Mouse (Mus musculus) layer of hippocampus, postnatal 10 days (tissue): ENCODE measurements at regions not wholly inside any gene's neighbourhood (a gene's known extent, or its start where the extent isn't known, plus 50 kb on each side); places are given as distances from the start of the nearest gene placed in this dataset.

Source experiments
- DNase-seq, 2 experiments: peaks; one replicate each; pipeline ENCODE4 v3.0.0; 2021; ENCODE audit warnings: low spot score in 2 of 2

GRCm38 (mm10) chr14:47990716-47991115, 129.9 kb upstream of the Peli2 start:
- DNase-seq, result no peak

GRCm38 (mm10) chr14:47991546-47991945, 129.1 kb upstream of the Peli2 start:
- no peak for DNase-seq

GRCm38 (mm10) chr14:47992091-47992490, 128.5 kb upstream of the Peli2 start:
- no peak for DNase-seq

GRCm38 (mm10) chr14:47992851-47993250, 127.8 kb upstream of the Peli2 start:
- DNase-seq, result no peak

DNA sequence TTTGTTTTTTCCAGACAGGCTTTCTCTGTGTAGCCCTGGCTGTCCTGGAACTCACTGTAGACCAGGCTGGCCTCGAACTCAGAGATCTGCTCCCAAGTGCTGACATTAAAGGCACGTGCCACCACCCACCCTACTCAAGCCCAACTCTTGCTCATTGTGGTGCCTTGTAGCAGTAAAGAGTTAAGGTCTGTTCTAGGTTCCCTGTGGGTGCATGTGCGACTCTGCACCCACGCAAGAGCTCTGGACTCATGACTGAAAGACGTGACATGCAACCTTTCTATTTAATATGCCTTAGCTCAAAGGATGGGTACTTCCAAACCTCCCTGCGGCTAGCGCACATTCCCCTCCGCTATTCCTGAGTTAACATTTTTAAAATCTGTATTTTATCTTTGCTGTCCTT, 121.7 kb upstream of the Peli2 start:
- no peak for DNase-seq

- DNase-seq, result no peak
These were observed 115.3 kb upstream of the Peli2 start for GRCm38 (mm10) chr14:48005092-48005928.

- DNase-seq, result no peak
These were observed 114.7 kb upstream of the Peli2 start for GRCm38 (mm10) chr14:48005929-48006309.

DNA sequence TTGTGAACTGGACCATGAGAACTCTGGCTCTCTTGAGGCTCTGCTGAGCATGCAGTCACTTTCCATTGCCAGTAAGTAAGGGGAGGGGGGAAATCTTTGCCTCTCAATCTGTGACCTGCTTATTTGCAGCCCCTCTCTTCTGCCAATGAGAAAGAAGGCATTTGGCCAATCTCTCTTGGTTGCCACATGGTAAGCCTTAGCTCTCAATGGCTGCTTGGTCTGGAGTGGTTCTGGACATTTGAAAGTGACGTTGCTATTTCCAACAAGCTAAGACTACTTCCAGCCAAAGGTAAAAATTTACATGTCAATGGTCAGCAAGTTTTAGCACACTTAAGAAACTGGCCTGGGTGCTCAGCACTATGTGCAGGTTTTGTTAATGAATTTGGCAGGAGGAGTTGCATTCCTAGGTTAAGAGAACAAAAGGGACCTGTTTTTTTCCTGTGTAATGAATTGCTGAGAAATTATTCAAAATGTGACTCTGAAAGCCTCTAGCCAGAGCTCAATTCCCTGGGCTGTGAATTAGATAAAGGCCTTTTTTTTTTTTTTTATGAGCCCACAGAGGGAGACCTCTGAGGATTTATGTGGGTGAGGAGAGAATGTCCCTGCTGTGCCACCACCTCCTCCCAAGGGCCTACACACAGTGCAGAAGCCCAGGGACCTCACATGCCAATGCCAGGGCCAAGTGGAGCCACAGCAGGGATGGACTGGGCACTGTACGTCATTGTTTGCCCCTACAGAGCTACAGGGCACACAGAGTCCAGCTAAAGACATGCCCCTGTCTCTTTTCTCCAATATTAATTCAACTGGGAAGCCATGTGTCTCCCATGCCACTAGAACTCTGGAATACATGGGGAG, 108.0 kb upstream of the Peli2 start:
- peak in 1 of 2 experiments; percentile 32 for DNase-seq

DNA sequence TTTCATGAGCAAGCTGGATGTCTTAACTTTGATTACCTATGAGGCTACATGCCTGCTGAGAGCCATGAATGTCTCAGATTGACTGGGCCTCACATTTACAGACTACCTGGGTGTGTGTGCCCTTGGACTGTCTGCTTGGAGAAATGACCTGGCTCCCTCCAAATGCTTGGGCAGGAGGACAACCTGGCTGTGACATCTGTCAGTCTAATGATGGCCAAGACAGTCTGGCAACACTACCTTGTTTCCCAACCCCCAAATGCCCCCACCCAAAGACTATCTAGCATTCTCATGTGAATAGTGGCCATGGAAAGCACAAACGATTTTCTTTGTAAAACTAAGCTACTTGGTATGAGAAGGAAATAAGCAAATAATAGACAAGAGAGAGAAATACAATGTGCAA, 107.2 kb upstream of the Peli2 start:
- no peak for DNase-seq

- no peak for DNase-seq
These were observed 105.8 kb upstream of the Peli2 start for GRCm38 (mm10) chr14:48014776-48015175.

GRCm38 (mm10) chr14:48017971-48018370, 102.7 kb upstream of the Peli2 start:
- no peak for DNase-seq

- DNase-seq, result no peak
These were observed 101.3 kb upstream of the Peli2 start for GRCm38 (mm10) chr14:48019331-48019730.

GRCm38 (mm10) chr14:48022271-48022670, 98.4 kb upstream of the Peli2 start:
- no peak for DNase-seq

DNA sequence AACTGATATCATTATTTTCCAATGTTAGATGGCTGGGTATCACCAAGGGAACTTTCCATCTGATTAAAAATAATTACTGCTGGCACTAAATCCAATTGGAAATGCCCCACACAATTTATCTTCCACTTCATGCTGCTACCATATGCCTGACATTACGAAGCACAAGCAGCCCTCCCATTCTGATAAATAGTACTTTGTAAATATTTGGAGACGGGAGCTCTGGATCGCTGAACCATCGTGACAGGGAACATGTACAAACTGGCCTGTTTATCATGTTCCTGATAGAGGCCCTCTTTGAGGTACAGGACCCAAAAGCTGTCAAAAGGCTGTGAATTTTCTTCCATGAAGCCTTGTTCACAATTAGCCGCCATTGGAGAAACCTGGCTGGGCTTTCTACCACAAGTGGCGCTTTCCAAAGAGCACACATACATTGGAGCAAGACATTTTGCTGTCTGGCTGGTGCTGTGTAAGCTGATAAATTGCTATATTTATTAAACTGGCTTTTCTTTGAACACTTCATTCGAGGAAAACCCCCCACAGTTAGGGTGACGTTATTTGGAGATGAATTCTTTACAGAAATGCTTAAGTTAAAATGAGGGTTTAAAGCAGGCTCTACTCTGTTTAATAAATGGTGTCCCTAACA, 96.5 kb upstream of the Peli2 start:
- DNase-seq, result no peak

DNA sequence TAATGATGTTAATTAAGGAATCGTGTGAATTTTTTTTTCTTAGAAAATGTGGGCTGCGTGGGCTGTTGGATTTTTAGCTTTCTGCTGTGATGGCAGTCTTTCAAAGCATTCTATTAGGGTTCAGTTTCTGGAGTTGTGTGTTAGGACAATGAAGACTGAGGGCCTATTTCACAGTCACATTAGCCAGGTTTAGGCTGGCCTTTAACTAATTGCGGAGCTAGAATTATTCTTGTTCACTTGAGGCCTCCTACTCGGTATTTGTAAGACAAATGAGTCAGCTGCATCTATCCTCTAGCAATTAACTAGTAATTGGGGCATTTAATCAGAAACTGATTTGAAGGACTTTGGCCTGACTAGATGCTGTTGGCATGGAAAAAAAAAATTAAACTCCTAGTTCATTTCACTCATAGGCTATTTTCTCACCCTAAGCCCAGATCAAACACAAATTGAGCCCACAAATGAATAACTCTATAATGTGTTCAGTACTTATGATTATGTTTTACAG, 81.3 kb upstream of the Peli2 start:
- DNase-seq, result no peak

- no peak for DNase-seq
These were observed 74.5 kb upstream of the Peli2 start for GRCm38 (mm10) chr14:48046094-48046493.

DNA sequence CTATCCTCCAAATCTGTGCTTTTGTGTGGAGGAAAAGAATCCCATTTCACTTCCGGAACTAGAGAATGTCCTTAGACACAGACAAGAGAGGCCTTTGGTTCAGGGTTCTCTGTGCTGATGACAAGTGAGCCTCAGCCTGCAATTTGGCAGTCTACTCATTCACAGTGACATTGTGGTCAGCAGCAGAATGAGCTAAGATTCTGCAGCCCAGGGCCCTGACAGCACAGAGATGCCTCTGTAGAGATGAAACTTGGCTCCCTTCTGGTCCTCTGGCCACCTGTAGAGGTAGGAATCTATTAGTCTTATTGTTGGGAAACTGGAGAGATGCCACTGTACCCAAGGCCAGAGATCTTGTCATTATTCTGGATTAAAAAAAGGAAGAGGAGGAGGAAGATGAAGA, 73.8 kb upstream of the Peli2 start:
- no peak for DNase-seq

DNA sequence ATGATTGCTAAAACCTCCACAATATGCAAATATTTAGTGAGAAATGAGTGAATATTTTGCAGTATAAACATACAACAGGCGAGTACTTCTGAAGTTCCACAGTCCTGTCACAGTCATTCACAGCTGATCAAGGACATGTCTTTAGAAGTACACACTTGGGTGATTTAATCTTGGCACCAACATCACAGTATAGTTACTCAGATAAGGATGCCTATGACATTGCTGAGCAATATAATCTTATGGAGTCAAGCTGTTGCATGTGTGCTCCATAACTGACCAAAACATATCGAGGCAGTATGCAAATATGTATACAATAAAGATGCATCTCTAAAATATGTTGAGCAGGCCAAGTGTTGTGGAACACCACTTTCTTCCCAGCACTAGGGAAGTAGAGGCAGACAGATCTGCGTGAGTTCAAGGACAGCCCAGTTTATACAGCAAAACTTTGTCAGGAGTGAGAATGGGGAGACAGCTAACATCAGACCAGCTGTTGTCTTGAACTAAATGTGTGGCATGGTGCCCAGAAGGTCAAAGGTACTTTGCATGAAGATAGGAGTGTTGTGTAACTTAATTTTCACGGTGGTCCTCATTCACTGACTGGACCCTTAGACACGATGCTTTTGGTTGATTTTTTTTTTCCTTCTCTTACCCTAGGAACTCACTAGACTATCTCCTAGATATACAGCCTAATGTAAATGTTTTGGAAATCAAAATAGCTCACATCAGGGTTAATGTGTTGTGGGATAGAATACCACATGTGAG, 70.7 kb upstream of the Peli2 start:
- DNase-seq, result no peak

- DNase-seq, result no peak
These were observed 70.2 kb upstream of the Peli2 start for GRCm38 (mm10) chr14:48050460-48050760.

DNA sequence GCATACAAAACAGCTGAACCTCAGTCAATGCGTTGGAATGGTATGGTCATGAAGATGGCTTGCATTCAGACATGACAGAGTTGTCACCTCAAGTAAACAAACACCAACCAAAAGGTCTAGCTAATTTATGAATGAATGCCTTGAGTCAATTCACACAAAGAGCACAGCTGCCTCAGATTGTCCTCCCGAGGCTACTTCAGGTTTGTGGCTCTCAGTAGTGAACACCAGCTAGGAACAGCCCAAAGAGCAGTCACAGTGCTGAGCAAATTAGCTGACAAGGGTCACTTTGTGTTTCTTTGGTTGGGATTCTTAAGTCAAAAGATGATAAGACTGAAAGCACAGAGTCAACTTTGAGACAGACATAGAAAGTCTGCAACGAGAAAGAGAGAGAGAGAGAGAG, 68.7 kb upstream of the Peli2 start:
- no peak for DNase-seq

GRCm38 (mm10) chr14:48052405-48052804, 68.2 kb upstream of the Peli2 start:
- DNase-seq, result no peak
